Mouse (Mus musculus) liver, adult 2 months (tissue): ENCODE results near the gene Gm49383. TPM values are rescaled to one million over a fixed set of nuclear protein-coding genes. Genes with fewer than 3 reads are reported as not detected.
A peak's percentile ranks its signal among the peaks of the same experiment; 100 is the strongest.
"Not testable (repeated sequence)": the region's sequence is repeated elsewhere in the genome, so short reads cannot be mapped to it uniquely, and the experiment has no call there.

Source experiments
- DNase-seq: peaks from one replicate; pipeline ENCODE4 v3.0.0-alpha.2; 2011; ENCODE audit warnings: low read depth, low spot score; ENCODE audit errors: extremely low read depth
- H3K27ac ChIP-seq: fragments of 200-500 bp; replicated peaks from 2 replicates; pipeline ENCODE4 v1.5.1; 2012; ENCODE audit warnings: low read depth, mild to moderate bottlenecking, control low read depth, inconsistent platforms, low read length; ENCODE audit not compliant: insufficient read depth
- H3K27me3 ChIP-seq: fragments of 200-500 bp; 2 replicates; pipeline ENCODE4 v1.6.1; 2012; ENCODE audit warnings: mild to moderate bottlenecking, moderate library complexity, low read length, inconsistent platforms; ENCODE audit not compliant: control insufficient read depth, insufficient read depth
- H3K36me3 ChIP-seq: fragments of 200-500 bp; 2 replicates; pipeline ENCODE4 v1.6.1; 2012; ENCODE audit warnings: low read length, inconsistent platforms; ENCODE audit not compliant: control insufficient read depth, insufficient read depth
- H3K4me1 ChIP-seq: fragments of 200-500 bp; 2 replicates; pipeline ENCODE4 v1.6.1; 2011; ENCODE audit warnings: low read length; ENCODE audit not compliant: control insufficient read depth, insufficient read depth
- H3K4me3 ChIP-seq: fragments of 200-500 bp; 2 replicates; pipeline ENCODE4 v1.5.1; 2011; ENCODE audit warnings: low read depth, mild to moderate bottlenecking, control low read depth, low read length, moderate library complexity; ENCODE audit not compliant: insufficient read depth
- H3K79me2 ChIP-seq: fragments of 200-500 bp; 2 replicates; pipeline ENCODE4 v1.6.1; 2012; ENCODE audit warnings: inconsistent platforms, mild to moderate bottlenecking, low read length, moderate library complexity; ENCODE audit not compliant: control insufficient read depth, insufficient read depth
- H3K9ac ChIP-seq: fragments of 200-500 bp; 2 replicates; pipeline ENCODE4 v1.6.1; 2012; ENCODE audit warnings: low read depth, mild to moderate bottlenecking, control low read depth, inconsistent platforms, low read length
- CTCF ChIP-seq: fragments of 200-500 bp; IDR thresholded peaks from 2 replicates; pipeline ENCODE4 v1.5.1; 2011; ENCODE audit warnings: low read depth, low read length, control low read depth
- POLR2A ChIP-seq: fragments of 200-500 bp; IDR thresholded peaks from 2 replicates; pipeline ENCODE4 v1.6.1; 2011; ENCODE audit warnings: low read length, control low read depth; ENCODE audit not compliant: insufficient read depth; ENCODE audit errors: extremely low read depth
- WGBS: fragments of 180-500 bp; shearing (Covaris S2); methylation state at CpG from one replicate; pipeline ENCODE4 v1.1.7; 2018; 5-methylcytosine and 5-hydroxymethylcytosine counted together
- polyA plus RNA-seq: library from polyadenylated mRNA; depleted of rRNA; stranded (reverse); fragments of >200 nt; gene quantifications from 2 replicates; pipeline ENCODE4 v1.2.3, GENCODE M21; 2012
- total RNA-seq: library from RNA; depleted of rRNA; stranded (reverse); fragments of >200 nt; gene quantifications from 2 replicates; pipeline ENCODE4 v1.2.3, GENCODE M21; 2014

The Gm49383 gene
- total and polyA plus RNA-seq, 2 experiments: 1.8 to 2.4 TPM

GRCm38 (mm10) chr12:69175975-69176374, 20.9 kb downstream of the Gm49383 start:
- H3K36me3 ChIP-seq: no peaks in the 10 kb centered on the region
- H3K4me1 ChIP-seq: no peaks in the 10 kb centered on the region
- no peak overlapping the region for H3K4me3 ChIP-seq
- no peak overlapping the region for H3K9ac ChIP-seq
- no peak for TF ChIP-seq CTCF
- TF ChIP-seq POLR2A: no peak
- H3K79me2 ChIP-seq: no peaks in the 10 kb centered on the region
- no peaks in the 10 kb centered on the region for H3K27me3 ChIP-seq
- no peak overlapping the region for H3K27ac ChIP-seq
- 83% methylated on average over 3 of the region's 3 CpGs for WGBS
- DNase-seq: no peak

DNA sequence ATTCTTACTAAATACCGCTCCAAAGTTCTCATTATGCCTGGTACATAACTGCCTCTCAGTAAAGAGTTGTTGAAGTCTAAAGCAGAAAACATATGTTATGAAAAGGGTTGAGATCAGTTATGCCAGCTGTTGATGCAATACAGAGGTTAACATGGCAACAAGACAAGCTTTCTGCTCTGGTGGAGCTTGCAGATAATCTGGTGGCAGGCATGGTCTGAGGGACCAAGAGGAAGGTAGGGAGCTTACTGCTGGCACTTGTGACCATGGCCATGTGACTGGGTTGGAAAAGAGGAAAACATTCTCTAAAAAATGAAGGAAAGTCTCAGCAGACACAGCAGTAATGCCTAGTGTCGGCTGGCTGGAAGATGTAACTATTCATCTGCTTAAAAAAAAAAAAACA, 25.6 kb downstream of the Gm49383 start:
- Histone ChIP-seq H3K79me2 (no peaks in the 10 kb centered on the region), H3K36me3 (no peaks in the 10 kb centered on the region), H3K4me3 (no peak overlapping the region), H3K27me3 (no peaks in the 10 kb centered on the region), H3K4me1 (peaks cover 2% of the 10 kb centered on the region; the same call in 1 of the 2 replicates), H3K27ac (no peak overlapping the region), H3K9ac (no peak overlapping the region)
- 97% methylated on average over 2 of the region's 2 CpGs for WGBS
- TF ChIP-seq CTCF (no peak), POLR2A (no peak)
- DNase-seq: no peak

DNA sequence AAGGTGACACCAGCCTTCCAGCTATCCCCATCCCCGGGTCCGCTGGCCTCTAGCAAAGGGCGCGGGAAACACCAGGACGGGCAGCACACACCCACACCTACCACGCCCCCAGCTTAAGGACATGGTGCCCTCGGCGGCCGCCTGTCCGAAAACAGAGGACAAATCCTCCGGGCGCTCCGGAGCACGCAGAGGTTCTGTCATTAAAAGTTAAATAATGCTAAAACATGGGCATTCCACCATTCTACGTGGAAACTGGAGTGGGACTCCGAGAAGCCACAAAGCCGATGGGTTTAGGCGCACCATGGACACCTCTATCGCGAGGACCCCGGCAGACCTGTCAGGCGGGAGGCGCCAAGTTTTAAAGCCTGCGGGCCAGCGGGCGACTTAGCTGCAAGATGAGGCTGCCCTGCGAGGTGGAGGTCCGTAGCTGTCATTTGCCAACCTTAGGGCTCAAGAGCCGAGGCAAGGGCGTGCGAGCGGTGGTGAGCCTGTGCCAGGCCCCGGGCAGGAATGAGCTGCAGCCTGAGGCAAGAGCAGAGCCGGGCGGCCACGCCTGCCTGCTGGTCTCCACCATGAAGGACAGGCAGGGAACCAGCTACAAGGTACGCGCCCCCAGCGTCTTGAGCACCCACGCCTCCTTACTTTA, 28.3 kb downstream of the Gm49383 start, which contains the start of gene Lrr1:
Lrr1 (plus strand) TSS at position 354 of the 646 bp plus-strand sequence.
- Histone ChIP-seq H3K27me3 (no peaks in the 10 kb centered on the region), H3K27ac (peak within 1 kb of the TSS; percentile 66), H3K4me1 (peaks cover 2% of the 10 kb centered on the region; the same call in 1 of the 2 replicates), H3K36me3 (no peaks in the 10 kb centered on the region), H3K9ac (peak within 1 kb of the TSS; percentile 80), H3K4me3 (peak within 1 kb of the TSS; percentile 68), H3K79me2 (no peaks in the 10 kb centered on the region)
- no peak for TF ChIP-seq CTCF
- TF ChIP-seq POLR2A: no peak
- DNase-seq: peak; percentile 63
- under 1% methylated on average over 40 of the region's 40 CpGs for WGBS

DNA sequence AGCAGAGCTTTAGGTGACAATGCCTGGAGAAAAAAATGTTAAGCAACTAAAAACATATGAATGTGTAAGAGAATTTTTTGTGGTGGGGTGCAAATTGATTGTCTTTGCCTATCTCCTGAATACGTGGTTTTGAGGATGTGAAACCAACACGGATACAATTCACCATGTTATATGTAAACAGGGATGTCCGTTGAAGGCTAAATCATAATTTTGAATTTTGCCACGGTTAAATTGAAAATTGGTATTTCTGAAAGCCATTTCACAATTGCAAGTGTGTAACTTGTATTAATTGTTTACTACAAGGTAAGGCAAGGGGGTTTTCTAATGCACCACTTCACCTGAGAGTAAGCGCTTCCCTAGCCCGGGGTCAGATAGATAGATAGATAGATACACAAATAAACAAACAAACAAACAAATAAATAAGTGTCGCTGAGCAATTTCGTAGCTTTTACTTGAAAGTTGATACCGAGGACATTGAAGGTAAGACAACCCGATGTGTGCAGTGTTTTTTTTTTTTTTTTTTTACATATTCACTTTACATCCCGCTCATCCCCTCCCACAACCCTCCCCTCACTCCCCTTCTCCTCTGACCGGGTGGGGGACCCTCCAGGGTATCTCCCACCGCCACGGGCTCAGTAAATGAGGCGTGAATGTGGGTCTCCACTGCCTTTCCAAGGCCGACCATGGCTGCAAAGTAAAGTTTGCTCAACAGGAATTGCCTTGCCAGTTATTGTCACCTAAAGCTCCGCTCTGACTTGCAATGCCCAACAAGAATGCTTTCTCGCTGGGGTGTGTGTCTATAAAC, 29.0 kb downstream of the Gm49383 start:
- 11% methylated on average over 18 of the region's 18 CpGs for WGBS
- no peak for DNase-seq
- H3K27ac ChIP-seq: no peak overlapping the region

DNA sequence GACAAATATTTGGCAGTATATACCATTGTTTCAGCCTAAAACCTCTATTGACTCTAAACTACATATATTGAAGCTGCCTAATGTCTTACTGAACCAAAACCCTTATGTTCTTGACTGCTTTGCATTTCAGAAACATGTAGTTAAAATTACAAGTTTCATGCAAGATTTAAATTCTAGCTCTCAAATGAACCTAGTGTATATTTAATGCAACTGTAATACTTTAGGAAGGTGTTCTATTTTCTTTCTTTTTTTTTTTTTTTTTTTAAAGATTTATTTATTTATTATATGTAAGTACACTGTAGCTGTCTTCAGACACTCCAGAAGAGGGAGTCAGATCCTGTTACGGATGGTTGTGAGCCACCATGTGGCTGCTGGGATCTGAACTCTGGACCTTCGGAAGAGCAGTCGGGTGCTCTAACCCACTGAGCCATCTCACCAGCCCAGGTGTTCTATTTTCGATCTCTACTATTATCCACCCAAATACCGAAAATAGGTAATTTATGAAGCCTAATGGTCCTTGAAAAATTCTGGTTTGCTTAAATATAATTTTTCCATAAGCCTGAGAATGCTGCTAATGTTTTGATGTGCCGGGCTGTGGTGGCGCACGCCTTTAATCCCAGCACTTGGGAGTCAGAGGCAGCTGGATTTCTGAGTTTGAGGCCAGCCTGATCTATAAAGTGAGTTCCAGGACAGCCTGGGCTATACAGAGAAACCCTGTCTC, 29.9 kb downstream of the Gm49383 start:
- not testable (repeated sequence) for H3K4me3 ChIP-seq, H3K79me2 ChIP-seq, H3K9ac ChIP-seq, DNase-seq, H3K36me3 ChIP-seq, H3K27me3 ChIP-seq, H3K4me1 ChIP-seq, H3K27ac ChIP-seq
- 87% methylated on average over 8 of the region's 8 CpGs for WGBS

More for the DNA sequence above, 29.0 kb downstream of the Gm49383 start:
- no peak for TF ChIP-seq CTCF
- no peak for TF ChIP-seq POLR2A
- H3K4me3 ChIP-seq: peak overlapping the region; percentile 68
- H3K27me3 ChIP-seq: no peaks in the 10 kb centered on the region
- H3K4me1 ChIP-seq: peaks cover 2% of the 10 kb centered on the region; the same call in 1 of the 2 replicates
- no peaks in the 10 kb centered on the region for H3K79me2 ChIP-seq
- H3K36me3 ChIP-seq: no peaks in the 10 kb centered on the region
- H3K9ac ChIP-seq: peak overlapping the region; percentile 41
